Mouse (Mus musculus) kidney, embryonic 14.5 days (tissue): ENCODE data around the gene Atp12a. TPM values are rescaled to one million over a fixed set of nuclear protein-coding genes. Genes with fewer than 3 reads are reported as not detected.

ENCODE experiments used
- ATAC-seq: fragments of 200-750 bp; cut with Nextera tagmentation; 2 replicates; pipeline ENCODE4 v1.8.0; 2017; ENCODE audit warnings: moderate number of reproducible peaks, mild to moderate bottlenecking, moderate TSS enrichment, moderate library complexity; ENCODE audit not compliant: low FRiP score, low TSS enrichment
- H3K27ac ChIP-seq: fragments of 300-500 bp; sonication (generic); 2 replicates; pipeline ENCODE4 v1.5.1; 2014; ENCODE audit warnings: low read depth, mild to moderate bottlenecking, low read length, moderate library complexity, mixed read lengths
- H3K27me3 ChIP-seq: fragments of 300-500 bp; sonication (generic); 2 replicates; pipeline ENCODE4 v1.6.1; 2014; ENCODE audit warnings: mild to moderate bottlenecking, low read length; ENCODE audit not compliant: control insufficient read depth, insufficient read depth
- H3K36me3 ChIP-seq: fragments of 300-500 bp; sonication (generic); 2 replicates; pipeline ENCODE4 v1.6.1; 2014; ENCODE audit warnings: low read length, mixed read lengths; ENCODE audit not compliant: control insufficient read depth, insufficient read depth
- H3K4me1 ChIP-seq: fragments of 300-500 bp; sonication (generic); 2 replicates; pipeline ENCODE4 v1.6.1; 2014; ENCODE audit warnings: low read length, mixed read lengths; ENCODE audit not compliant: control insufficient read depth, insufficient read depth
- H3K4me2 ChIP-seq: fragments of 300-500 bp; sonication (generic); replicated peaks from 2 replicates; pipeline ENCODE4 v1.6.1; 2014; ENCODE audit warnings: low read depth, mild to moderate bottlenecking, low read length
- H3K4me3 ChIP-seq: fragments of 300-500 bp; sonication (generic); 2 replicates; pipeline ENCODE4 v1.5.1; 2014; ENCODE audit warnings: mild to moderate bottlenecking, low read length
- H3K9ac ChIP-seq: fragments of 300-500 bp; sonication (generic); 2 replicates; pipeline ENCODE4 v1.6.1; 2014; ENCODE audit warnings: low read depth, mild to moderate bottlenecking, low read length, moderate library complexity
- H3K9me3 ChIP-seq: fragments of 300-500 bp; sonication (generic); 2 replicates; pipeline ENCODE4 v1.6.1; 2016; ENCODE audit warnings: low read length; ENCODE audit not compliant: control insufficient read depth
- WGBS: fragments of 180-500 bp; shearing (Covaris S2); extraction: QIAGEN DNeasy Blood & Tissue Kit; methylation state at CpG from one replicate; pipeline ENCODE4 v1.1.7; 2014; 5-methylcytosine and 5-hydroxymethylcytosine counted together
- polyA plus RNA-seq: library from polyadenylated mRNA; unstranded; fragments of >200 nt; fragmentation: Nextera tagmentation; extraction: Ambion mirVana; gene quantifications from 2 replicates; pipeline ENCODE4 v1.2.1, GENCODE M21; 2014

Atp12a gene
- polyA plus RNA-seq, 1 experiment from 2014 or later = 0.46 TPM

DNA sequence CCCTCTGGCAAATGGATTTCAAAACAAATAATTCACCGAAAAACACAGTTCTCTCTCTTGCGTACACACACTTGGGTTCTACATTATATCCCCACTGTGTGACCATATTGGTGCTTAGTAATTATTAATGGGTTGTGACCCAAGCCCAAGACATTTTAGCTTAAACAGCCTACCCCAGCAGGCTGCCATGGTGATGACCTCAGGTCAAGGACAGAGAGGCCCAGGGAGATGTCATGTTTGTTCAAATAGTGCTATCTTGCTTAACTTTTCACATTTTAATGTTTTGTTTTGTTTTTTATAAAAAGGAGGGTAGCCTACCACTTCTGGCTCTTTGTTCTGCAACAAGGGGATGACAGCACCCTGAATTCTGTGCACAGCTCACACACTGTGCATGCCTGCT lies 27.2 kb upstream of the Atp12a start:
- Histone ChIP-seq H3K9ac (no peak overlapping the region), H3K9me3 (no peaks in the 10 kb centered on the region), H3K36me3 (no peaks in the 10 kb centered on the region), H3K4me1 (0 out of 2 replicates have a peak, but pooled peaks cover 3% of the 10 kb centered on the region), H3K4me2 (no peak overlapping the region), H3K27ac (no peak overlapping the region), H3K4me3 (no peak overlapping the region), H3K27me3 (no peaks in the 10 kb centered on the region)
- no peak for ATAC-seq
- WGBS = 75% methylated on average over 2 of the region's 2 CpGs

DNA sequence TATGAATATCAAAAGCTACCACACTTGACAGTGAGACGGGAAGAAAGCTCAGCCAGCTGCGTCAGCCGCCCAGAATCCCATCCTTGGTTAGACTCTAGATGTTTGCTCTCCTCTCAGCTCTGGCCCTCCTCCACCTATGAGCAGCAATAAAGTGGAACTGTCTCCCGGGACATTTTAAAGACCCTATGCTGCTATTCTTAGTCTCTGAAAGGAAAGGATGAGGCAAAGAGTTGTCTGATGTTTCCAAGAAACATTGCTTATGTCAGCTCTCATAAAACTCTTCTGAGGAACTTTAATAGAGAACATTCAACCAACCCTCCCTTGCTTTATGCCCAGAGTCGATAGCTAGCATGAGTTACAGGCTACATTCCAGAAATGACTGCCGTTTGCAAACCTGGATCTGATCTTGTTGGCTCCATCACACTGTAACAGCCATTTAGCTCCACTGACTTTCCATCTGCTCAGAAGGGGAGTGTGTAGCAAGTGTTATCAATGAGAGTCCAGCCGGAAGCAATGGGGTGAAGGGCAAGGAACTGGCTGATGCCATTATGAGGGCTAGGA lies 25.9 kb upstream of the Atp12a start:
- no peaks in the 10 kb centered on the region for H3K36me3 ChIP-seq
- 0 out of 2 replicates have a peak, but pooled peaks cover 3% of the 10 kb centered on the region for H3K4me1 ChIP-seq
- no peaks in the 10 kb centered on the region for H3K9me3 ChIP-seq
- H3K27me3 ChIP-seq = no peaks in the 10 kb centered on the region
- H3K4me2 ChIP-seq = no peak overlapping the region
- 64% methylated on average over 7 of the region's 7 CpGs for WGBS
- H3K4me3 ChIP-seq = no peak overlapping the region
- no peak for ATAC-seq
- H3K9ac ChIP-seq = no peak overlapping the region
- H3K27ac ChIP-seq = no peak overlapping the region

DNA sequence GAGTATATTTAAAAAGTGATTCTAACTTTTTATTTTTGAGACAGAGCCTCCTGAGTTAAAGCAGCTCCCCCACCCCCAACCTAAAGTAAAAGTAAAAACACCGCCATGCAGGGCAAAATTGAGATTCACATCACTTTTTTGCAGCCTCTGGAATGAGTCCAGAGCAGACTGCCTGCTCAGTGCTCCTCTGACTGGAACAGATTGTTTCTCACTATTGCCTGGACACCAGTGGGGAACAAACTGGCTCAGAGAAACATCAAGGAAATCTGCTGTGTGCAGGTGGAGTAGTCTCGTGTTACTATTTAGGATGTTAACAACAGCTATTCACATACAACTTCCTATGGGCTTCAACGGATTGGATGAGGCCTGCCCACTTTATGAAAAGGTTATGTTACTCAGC lies 16.2 kb upstream of the Atp12a start:
- H3K27me3 ChIP-seq = no peaks in the 10 kb centered on the region
- H3K4me3 ChIP-seq = no peak overlapping the region
- no peak overlapping the region; the same call in 1 of the 2 replicates for H3K9ac ChIP-seq
- ATAC-seq = no peak
- H3K27ac ChIP-seq = no peak overlapping the region
- no peaks in the 10 kb centered on the region for H3K4me1 ChIP-seq
- no peaks in the 10 kb centered on the region for H3K36me3 ChIP-seq
- WGBS = 61% methylated on average over 3 of the region's 3 CpGs
- no peaks in the 10 kb centered on the region for H3K9me3 ChIP-seq
- H3K4me2 ChIP-seq = no peak overlapping the region

- WGBS = 92% methylated on average over 2 of the region's 2 CpGs
- H3K4me3 ChIP-seq = no peak overlapping the region
- H3K27ac ChIP-seq = no peak overlapping the region
These were observed 15.3 kb upstream of the Atp12a start for GRCm38 (mm10) chr14:56349541-56349940.

GRCm38 (mm10) chr14:56351959-56352660 lies 12.8 kb upstream of the Atp12a start:
- WGBS = 35% methylated on average over 17 of the region's 17 CpGs
- H3K9ac ChIP-seq = no peak overlapping the region
- no peaks in the 10 kb centered on the region for H3K4me1 ChIP-seq
- no peak overlapping the region for H3K4me2 ChIP-seq
- ATAC-seq = peak; percentile 46; the same call in 1 of the 2 replicates
- H3K36me3 ChIP-seq = no peaks in the 10 kb centered on the region
- H3K4me3 ChIP-seq = no peak overlapping the region
- no peaks in the 10 kb centered on the region for H3K27me3 ChIP-seq
- H3K9me3 ChIP-seq = no peaks in the 10 kb centered on the region
- H3K27ac ChIP-seq = no peak overlapping the region

More at GRCm38 (mm10) chr14:56349541-56349940, 15.3 kb upstream of the Atp12a start:
- no peak overlapping the region for H3K9ac ChIP-seq
- no peaks in the 10 kb centered on the region for H3K9me3 ChIP-seq
- H3K4me1 ChIP-seq = no peaks in the 10 kb centered on the region
- no peaks in the 10 kb centered on the region for H3K36me3 ChIP-seq
- H3K4me2 ChIP-seq = no peak overlapping the region
- H3K27me3 ChIP-seq = no peaks in the 10 kb centered on the region
- ATAC-seq = no peak

DNA sequence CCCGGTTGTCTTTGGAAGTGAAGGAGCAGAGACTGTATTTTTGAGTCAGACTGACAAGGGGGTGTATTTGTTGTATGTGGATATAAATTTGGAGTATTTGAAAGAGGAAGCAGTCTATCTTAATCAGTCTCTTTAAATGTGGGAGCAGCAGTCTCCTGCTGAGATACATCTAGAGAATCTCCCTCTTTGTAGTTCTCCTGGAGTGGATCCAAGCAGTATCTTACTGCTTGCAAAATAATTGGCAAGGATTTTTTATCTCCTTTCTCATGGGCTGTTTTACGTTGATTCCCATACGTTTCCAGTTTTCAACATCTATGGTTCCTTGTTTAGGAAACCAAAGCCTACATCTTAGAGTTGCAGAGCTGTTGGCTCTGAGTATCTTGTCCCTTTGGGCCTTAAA lies 10.1 kb upstream of the Atp12a start:
- Histone ChIP-seq H3K9me3 (no peaks in the 10 kb centered on the region), H3K4me2 (no peak overlapping the region), H3K36me3 (no peaks in the 10 kb centered on the region), H3K4me1 (no peaks in the 10 kb centered on the region), H3K27me3 (no peaks in the 10 kb centered on the region), H3K9ac (no peak overlapping the region), H3K27ac (no peak overlapping the region), H3K4me3 (no peak overlapping the region)
- 79% methylated on average over 3 of the region's 3 CpGs for WGBS
- ATAC-seq = no peak

DNA sequence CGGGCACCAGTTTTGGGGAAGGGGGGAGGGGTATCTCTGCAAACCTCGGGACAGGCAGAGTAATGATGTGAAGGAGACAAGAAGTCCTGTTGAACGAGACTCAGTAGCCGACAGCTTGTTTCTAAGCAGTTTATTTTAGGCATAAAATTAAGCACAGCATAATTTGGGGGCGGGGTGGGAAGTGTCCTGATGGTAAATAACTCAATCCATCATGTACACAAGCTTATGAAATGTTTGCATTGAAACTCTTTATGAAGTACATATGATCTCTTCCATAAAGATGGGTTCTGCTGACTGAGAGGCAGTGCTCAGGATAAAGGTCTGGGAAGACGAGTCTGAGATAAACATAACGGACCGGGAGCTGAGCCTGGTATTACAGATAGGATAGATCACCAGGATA lies 9.5 kb upstream of the Atp12a start:
- H3K4me1 ChIP-seq = no peaks in the 10 kb centered on the region

DNA sequence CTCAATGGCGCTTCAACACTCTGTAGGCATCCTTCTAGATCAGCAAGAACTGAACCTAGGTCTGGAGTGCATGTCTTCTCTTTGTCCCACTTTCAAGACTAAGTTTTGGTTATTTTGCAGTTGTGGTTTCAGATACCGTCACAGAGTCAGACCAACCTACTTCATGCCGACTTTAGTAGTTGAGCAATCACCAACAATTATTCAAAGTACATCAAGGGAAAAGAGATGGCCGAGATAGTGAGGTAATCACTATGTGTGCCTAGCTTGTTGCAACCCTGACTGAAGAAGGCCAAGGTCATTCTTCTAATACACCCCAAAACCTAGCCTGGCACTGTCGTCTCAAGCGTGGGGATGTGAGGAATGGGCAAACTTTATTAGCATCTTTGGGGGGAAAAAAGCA lies 8.7 kb upstream of the Atp12a start:
- H3K36me3 ChIP-seq = no peaks in the 10 kb centered on the region
- no peak for ATAC-seq
- no peak overlapping the region for H3K4me2 ChIP-seq
- 88% methylated on average over 6 of the region's 6 CpGs for WGBS
- H3K4me1 ChIP-seq = no peaks in the 10 kb centered on the region
- no peak overlapping the region for H3K27ac ChIP-seq
- no peak overlapping the region for H3K4me3 ChIP-seq
- no peaks in the 10 kb centered on the region for H3K27me3 ChIP-seq
- H3K9ac ChIP-seq = no peak overlapping the region
- H3K9me3 ChIP-seq = no peaks in the 10 kb centered on the region

More for the DNA sequence above, 9.5 kb upstream of the Atp12a start:
- no peak overlapping the region for H3K4me2 ChIP-seq
- WGBS = 80% methylated on average over 8 of the region's 8 CpGs
- no peak for ATAC-seq
- H3K27ac ChIP-seq = no peak overlapping the region
- H3K4me3 ChIP-seq = no peak overlapping the region
- no peaks in the 10 kb centered on the region for H3K36me3 ChIP-seq
- no peaks in the 10 kb centered on the region for H3K27me3 ChIP-seq
- no peak overlapping the region for H3K9ac ChIP-seq
- H3K9me3 ChIP-seq = no peaks in the 10 kb centered on the region

DNA sequence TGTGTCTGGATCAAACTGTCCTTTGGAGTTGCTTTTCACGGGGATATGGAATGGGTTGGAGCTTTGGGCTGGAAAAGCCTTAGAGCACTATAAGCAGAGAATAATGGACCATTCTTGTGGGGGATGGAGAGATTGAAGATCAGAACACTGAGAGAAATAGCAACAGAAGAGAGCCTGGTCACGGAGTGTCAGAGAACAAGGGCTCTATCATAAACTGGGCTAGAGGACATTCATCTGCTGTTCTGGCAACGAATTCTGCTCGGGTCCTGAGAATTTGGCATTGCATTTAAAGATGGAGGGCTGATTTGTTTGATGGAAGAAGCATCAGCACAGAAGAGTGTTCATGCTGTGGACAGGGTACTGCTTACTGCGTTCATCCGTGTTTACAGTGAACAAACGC lies 6.4 kb upstream of the Atp12a start:
- no peak for ATAC-seq
- peaks cover 9% of the 10 kb centered on the region for H3K27me3 ChIP-seq
- WGBS = 87% methylated on average over 7 of the region's 7 CpGs

More for the DNA sequence above, 6.4 kb upstream of the Atp12a start:
- no peak overlapping the region for H3K4me2 ChIP-seq
- no peaks in the 10 kb centered on the region for H3K9me3 ChIP-seq
- no peak overlapping the region for H3K4me3 ChIP-seq
- no peak overlapping the region for H3K9ac ChIP-seq
- no peak overlapping the region for H3K27ac ChIP-seq
- H3K4me1 ChIP-seq = no peaks in the 10 kb centered on the region
- H3K36me3 ChIP-seq = no peaks in the 10 kb centered on the region
